Mouse (Mus musculus) heart, embryonic 13.5 days (tissue): ENCODE measurements around the gene 4930539E08Rik. TPM values are rescaled to one million over a fixed set of nuclear protein-coding genes. Genes with fewer than 3 reads are reported as not detected.

ENCODE experiments used
- ATAC-seq: fragments of 200-750 bp; cut with Nextera tagmentation; 2 replicates; pipeline ENCODE4 v1.8.0; 2017; ENCODE audit warnings: moderate TSS enrichment; ENCODE audit not compliant: insufficient number of reproducible peaks, low FRiP score, low TSS enrichment; ENCODE audit errors: extremely low read depth
- H3K27ac ChIP-seq: fragments of 300-500 bp; sonication (generic); replicated peaks from 2 replicates; pipeline ENCODE4 v1.5.1; 2015; ENCODE audit warnings: moderate library complexity, mild to moderate bottlenecking, inconsistent platforms
- H3K27me3 ChIP-seq: fragments of 300-500 bp; sonication (generic); replicated peaks from 2 replicates; pipeline ENCODE4 v1.6.1; 2015; ENCODE audit warnings: mild to moderate bottlenecking, inconsistent platforms
- H3K36me3 ChIP-seq: fragments of 300-500 bp; sonication (generic); 2 replicates; pipeline ENCODE4 v1.6.1; 2015; ENCODE audit warnings: mild to moderate bottlenecking, inconsistent platforms
- H3K4me1 ChIP-seq: fragments of 300-500 bp; sonication (generic); 2 replicates; pipeline ENCODE4 v1.6.1; 2015; ENCODE audit warnings: inconsistent platforms
- H3K4me2 ChIP-seq: fragments of 300-500 bp; sonication (generic); 2 replicates; pipeline ENCODE4 v1.6.1; 2015; ENCODE audit warnings: inconsistent platforms, mild to moderate bottlenecking, moderate library complexity
- H3K4me3 ChIP-seq: fragments of 300-500 bp; sonication (generic); 2 replicates; pipeline ENCODE4 v1.5.1; 2015; ENCODE audit warnings: moderate library complexity, mild to moderate bottlenecking, inconsistent platforms
- H3K9ac ChIP-seq: fragments of 300-500 bp; sonication (generic); 2 replicates; pipeline ENCODE4 v1.6.1; 2015; ENCODE audit warnings: inconsistent platforms, mild to moderate bottlenecking, moderate library complexity
- H3K9me3 ChIP-seq: fragments of 300-500 bp; sonication (generic); 2 replicates; pipeline ENCODE4 v1.6.1; 2016; ENCODE audit warnings: inconsistent platforms
- WGBS: fragments of 180-500 bp; shearing (Covaris S2); methylation state at CpG from one replicate; pipeline ENCODE4 v1.1.7; 2015; ENCODE audit warnings: mixed read lengths; 5-methylcytosine and 5-hydroxymethylcytosine counted together
- polyA plus RNA-seq: library from polyadenylated mRNA; unstranded; fragments of >200 nt; fragmentation: Nextera tagmentation; extraction: Ambion mirVana; gene quantifications from 2 replicates; pipeline ENCODE4 v1.2.1, GENCODE M21; 2015

The 4930539E08Rik gene
- polyA plus RNA-seq, 1 experiment from 2014 or later: 0.05 TPM

GRCm38 (mm10) chr17:28854377-28854776 is 60.7 kb downstream of the 4930539E08Rik start:
- Histone ChIP-seq H3K9me3 (peaks cover 11% of the 10 kb centered on the region), H3K36me3 (no peaks in the 10 kb centered on the region), H3K9ac (no peak overlapping the region), H3K4me2 (no peak overlapping the region), H3K27me3 (no peaks in the 10 kb centered on the region), H3K4me3 (no peak overlapping the region), H3K27ac (no peak overlapping the region), H3K4me1 (no peaks in the 10 kb centered on the region)
- WGBS: 72% methylated on average over 7 of the region's 7 CpGs
- ATAC-seq: no peak

GRCm38 (mm10) chr17:28850511-28850910 is 64.6 kb downstream of the 4930539E08Rik start:
- Histone ChIP-seq H3K4me1 (peaks cover 12% of the 10 kb centered on the region), H3K9me3 (no peaks in the 10 kb centered on the region), H3K36me3 (no peaks in the 10 kb centered on the region), H3K4me2 (no peak overlapping the region), H3K4me3 (no peak overlapping the region), H3K9ac (no peak overlapping the region), H3K27ac (no peak overlapping the region), H3K27me3 (no peaks in the 10 kb centered on the region)
- 87% methylated on average over 5 of the region's 5 CpGs for WGBS
- ATAC-seq: no peak

GRCm38 (mm10) chr17:28846974-28847617 is 68.0 kb downstream of the 4930539E08Rik start:
- no peak overlapping the region for H3K27ac ChIP-seq
- ATAC-seq: no peak
- H3K9ac ChIP-seq: no peak overlapping the region
- peaks cover 12% of the 10 kb centered on the region for H3K4me1 ChIP-seq
- H3K4me3 ChIP-seq: no peak overlapping the region
- no peaks in the 10 kb centered on the region for H3K9me3 ChIP-seq
- no peaks in the 10 kb centered on the region for H3K36me3 ChIP-seq
- H3K4me2 ChIP-seq: no peak overlapping the region
- WGBS: 18% methylated on average over 11 of the region's 11 CpGs
- H3K27me3 ChIP-seq: no peaks in the 10 kb centered on the region

Other genes with a start within 250 kb of the 4930539E08Rik start
- gene Slc26a8, start 225.1 kb downstream of the 4930539E08Rik start, polyA plus RNA-seq: 0.10 and 0.15 TPM in 2 replicates
- gene Mapk14, start 224.0 kb downstream of the 4930539E08Rik start, polyA plus RNA-seq: 24.5 and 25.5 TPM in 2 replicates
- gene AC170998.1, start 189.2 kb downstream of the 4930539E08Rik start, polyA plus RNA-seq: 1.6 and 2.0 TPM in 2 replicates
- gene Mapk13, start 146.0 kb downstream of the 4930539E08Rik start, polyA plus RNA-seq: 4.3 and 7.1 TPM in 2 replicates
- gene Brpf3, start 114.2 kb downstream of the 4930539E08Rik start, polyA plus RNA-seq: 7.0 and 8.3 TPM in 2 replicates
- gene Pnpla1, start 56.9 kb downstream of the 4930539E08Rik start, polyA plus RNA-seq: not detected in 2 replicates
- gene Pxt1, start 28.5 kb upstream of the 4930539E08Rik start, polyA plus RNA-seq: 0.19 TPM in 2 replicates
- 58.1 and 59.9 TPM in 2 replicates for gene Kctd20, start 36.6 kb upstream of the 4930539E08Rik start, polyA plus RNA-seq
- gene Stk38, start 92.7 kb upstream of the 4930539E08Rik start, polyA plus RNA-seq: 68.7 and 71.0 TPM in 2 replicates
- gene Srsf3, start 117.3 kb upstream of the 4930539E08Rik start, polyA plus RNA-seq: 321 and 347 TPM in 2 replicates
- gene Cdkn1a, start 175.7 kb upstream of the 4930539E08Rik start, polyA plus RNA-seq: 38.5 and 52.3 TPM in 2 replicates
- gene Rab44, start 198.8 kb upstream of the 4930539E08Rik start, polyA plus RNA-seq: 0.18 and 0.35 TPM in 2 replicates